Mouse (Mus musculus) G1E (cell line): ENCODE results near the gene Xpnpep1.

ENCODE experiments used
- CTCF ChIP-seq: IDR thresholded peaks from 2 replicates; pipeline ENCODE4 v1.5.1; 2012; ENCODE audit warnings: low read depth, low read length, inconsistent platforms, mixed read lengths
- GATA1 ChIP-seq: IDR thresholded peaks from 2 replicates; pipeline ENCODE4 v1.6.1; 2012; ENCODE audit warnings: borderline replicate concordance, low read length, inconsistent platforms, mixed read lengths
- GATA2 ChIP-seq: IDR thresholded peaks from 2 replicates; pipeline ENCODE4 v1.6.1; 2012; ENCODE audit warnings: low read depth, low read length, inconsistent platforms, borderline replicate concordance
- TAL1 ChIP-seq: conservative IDR thresholded peaks from 2 replicates; pipeline ENCODE4 v1.6.1; 2012; ENCODE audit warnings: low read depth, low read length, inconsistent platforms, mixed read lengths

- TF ChIP-seq CTCF (no peak), GATA2 (no peak), GATA1 (no peak), TAL1 (no peak)
Measured at GRCm38 (mm10) chr19:53037925-53038419, 2.0 kb downstream of the Xpnpep1 start.
